Mouse (Mus musculus) urinary bladder, postnatal 0 days (tissue): ENCODE data around the gene Krt32. TPM values are rescaled to one million over a fixed set of nuclear protein-coding genes. Genes with fewer than 3 reads are reported as not detected.

Source experiments
- polyA plus RNA-seq: library from polyadenylated mRNA; unstranded; fragments of >200 nt; fragmentation: Nextera tagmentation; extraction: Ambion mirVana; gene quantifications from 2 replicates; pipeline ENCODE4 v1.2.1, GENCODE M21; 2015

Krt32 gene
- polyA plus RNA-seq: not detected in 2 replicates

DNA sequence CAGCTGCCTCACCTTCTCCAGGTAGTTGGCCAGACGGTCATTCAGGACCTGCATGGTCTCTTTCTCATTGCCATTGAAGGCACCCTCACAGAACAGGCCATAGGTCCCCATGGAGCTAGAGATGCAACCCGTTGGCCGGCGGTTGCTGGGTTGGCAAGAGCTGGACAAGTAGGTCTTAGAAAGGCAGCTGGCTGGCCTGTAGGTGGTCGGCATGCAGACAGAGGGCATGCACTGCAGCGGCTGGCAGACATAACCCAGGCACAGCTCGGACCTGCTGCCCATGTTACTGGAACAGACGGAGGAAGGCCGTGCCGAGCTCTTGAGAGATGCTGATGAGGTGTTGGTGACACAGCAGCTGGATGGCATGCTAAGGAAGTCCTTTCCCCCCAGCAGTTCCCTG, at the start of gene Krt32:
Krt32 (minus strand) TSS at position 366 of the 400 bp plus-strand sequence.

GRCm38 (mm10) chr11:100135731-100136130, 47.7 kb upstream of the Krt32 start, which contains the start of gene Krt15:
Krt15 (minus strand) TSS chr11:100135928.

GRCm38 (mm10) chr11:100121466-100121865, 33.4 kb upstream of the Krt32 start, which contains the start of gene Krt13:
Krt13 (minus strand) TSS chr11:100121566.

DNA sequence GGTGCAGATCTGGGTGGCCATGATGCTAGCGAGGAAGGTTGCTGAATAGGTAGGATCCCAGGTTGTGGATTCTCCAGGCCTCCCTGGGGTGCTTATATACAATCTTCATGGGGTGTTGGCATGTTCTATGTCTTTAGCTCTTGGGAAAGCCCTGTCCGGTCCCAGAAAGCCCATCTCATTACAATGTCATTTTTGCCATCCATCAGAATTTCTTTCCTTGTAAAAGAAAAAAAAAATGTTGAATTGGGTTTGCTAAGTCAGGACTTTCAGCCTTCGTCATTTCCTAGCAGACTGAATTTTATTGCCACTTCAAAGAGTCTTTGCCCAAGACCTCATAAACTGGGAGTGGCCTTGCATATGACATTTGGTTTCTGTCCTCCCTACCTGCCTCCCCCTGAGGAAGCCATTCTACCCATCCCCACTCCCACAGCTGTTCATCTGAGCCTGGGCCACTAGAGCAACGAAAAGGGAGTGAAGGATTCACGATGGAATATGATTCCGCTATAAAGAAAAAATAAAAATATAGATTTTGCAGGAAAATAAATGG, 17.6 kb upstream of the Krt32 start, which contains the start of gene Krt36:
Krt36 (minus strand) TSS at position 51 of the 547 bp plus-strand sequence.

DNA sequence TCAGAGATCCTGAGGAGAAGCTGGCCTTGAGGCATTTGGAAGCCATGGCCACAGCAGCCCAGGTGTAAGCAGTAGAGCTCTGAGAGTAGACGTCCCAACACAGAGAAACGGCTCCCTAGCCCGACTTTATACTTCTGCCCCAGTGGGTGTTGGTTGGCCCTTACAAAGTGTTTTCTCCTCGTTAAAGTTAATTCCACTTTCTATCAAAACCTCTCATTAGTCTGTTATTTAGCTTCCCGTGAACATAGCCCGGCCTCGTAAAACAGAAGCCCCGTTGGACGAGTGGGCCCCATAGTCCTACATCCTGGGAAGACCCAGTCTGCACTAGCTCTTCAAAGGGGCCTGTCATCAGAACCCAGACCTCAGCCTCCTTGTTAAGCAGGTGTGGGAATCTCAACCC, 8.1 kb upstream of the Krt32 start, which contains the start of gene Krt35:
Krt35 (minus strand) TSS at position 101 of the 400 bp plus-strand sequence.

GRCm38 (mm10) chr11:100050451-100050850, 37.6 kb downstream of the Krt32 start, which contains the start of gene Krt31:
Krt31 (minus strand) TSS chr11:100050551.

DNA sequence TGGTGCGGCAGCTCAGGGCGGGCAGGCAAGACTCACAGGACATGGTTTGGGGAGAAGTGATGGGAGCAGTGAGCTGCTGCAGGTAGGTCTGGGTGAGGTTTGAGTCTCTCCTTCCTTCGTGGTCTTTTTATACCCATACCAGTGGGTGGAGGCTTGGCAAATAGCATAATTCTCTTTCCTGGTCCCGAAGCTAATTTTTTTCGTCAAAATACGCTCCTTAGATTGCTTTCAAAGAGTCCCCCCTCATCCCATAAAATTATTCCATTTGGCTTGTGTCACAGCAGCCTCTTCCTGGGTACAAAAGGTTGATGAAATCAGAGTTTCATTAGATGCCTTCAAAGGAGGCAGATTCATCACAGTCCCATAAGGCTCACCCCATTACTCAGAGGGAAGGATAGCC, 46.6 kb downstream of the Krt32 start, which contains the start of gene Krt34:
Krt34 (minus strand) TSS at position 101 of the 400 bp plus-strand sequence.

Other genes with a start within 250 kb of the Krt32 start
- not detected in 2 replicates for gene Krtap4-16, start 236.6 kb downstream of the Krt32 start, polyA plus RNA-seq
- not detected in 2 replicates for gene Gm11568, start 230.3 kb downstream of the Krt32 start, polyA plus RNA-seq
- not detected in 2 replicates for gene Gm11559, start 223.8 kb downstream of the Krt32 start, polyA plus RNA-seq
- gene Krtap9-1, start 214.8 kb downstream of the Krt32 start, polyA plus RNA-seq: not detected in 2 replicates
- gene Gm11567, start 209.0 kb downstream of the Krt32 start, polyA plus RNA-seq: not detected in 2 replicates
- not detected in 2 replicates for gene Krtap31-1, start 180.3 kb downstream of the Krt32 start, polyA plus RNA-seq
- not detected in 2 replicates for gene Gm11565, start 173.5 kb downstream of the Krt32 start, polyA plus RNA-seq
- gene Krtap31-2, start 151.9 kb downstream of the Krt32 start, polyA plus RNA-seq: not detected in 2 replicates
- not detected in 2 replicates for gene Krtap9-5, start 139.8 kb downstream of the Krt32 start, polyA plus RNA-seq
- not detected in 2 replicates for gene Krtap29-1, start 109.2 kb downstream of the Krt32 start, polyA plus RNA-seq
- not detected in 2 replicates for gene Krtap16-1, start 101.6 kb downstream of the Krt32 start, polyA plus RNA-seq
- not detected in 2 replicates for gene Krtap17-1, start 94.2 kb downstream of the Krt32 start, polyA plus RNA-seq
- gene Krt33a, start 72.0 kb downstream of the Krt32 start, polyA plus RNA-seq: 0.12 TPM in 1 of 2 replicates, not detected in the other
- gene Krt33b, start 58.4 kb downstream of the Krt32 start, polyA plus RNA-seq: 0.07 TPM in 1 of 2 replicates, not detected in the other
- gene Krt34, start 46.7 kb downstream of the Krt32 start, polyA plus RNA-seq: not detected in 2 replicates
- not detected in 2 replicates for gene Krt31, start 37.7 kb downstream of the Krt32 start, polyA plus RNA-seq
- not detected in 2 replicates for gene Krt35, start 8.0 kb upstream of the Krt32 start, polyA plus RNA-seq
- 0.10 and 0.16 TPM in 2 replicates for gene Krt36, start 17.4 kb upstream of the Krt32 start, polyA plus RNA-seq
- 1.4 and 1.9 TPM in 2 replicates for gene Krt13, start 33.3 kb upstream of the Krt32 start, polyA plus RNA-seq
- 795 and 814 TPM in 2 replicates for gene Krt15, start 47.7 kb upstream of the Krt32 start, polyA plus RNA-seq
- gene Krt19, start 60.4 kb upstream of the Krt32 start, polyA plus RNA-seq: 788 and 849 TPM in 2 replicates
- gene Krt9, start 105.0 kb upstream of the Krt32 start, polyA plus RNA-seq: not detected in 2 replicates
- gene Krt14, start 119.3 kb upstream of the Krt32 start, polyA plus RNA-seq: 230 and 251 TPM in 2 replicates
- not detected in 2 replicates for gene Krt16, start 160.7 kb upstream of the Krt32 start, polyA plus RNA-seq
- 4.6 and 5.2 TPM in 2 replicates for gene Krt17, start 172.8 kb upstream of the Krt32 start, polyA plus RNA-seq
- gene Krt42, start 181.6 kb upstream of the Krt32 start, polyA plus RNA-seq: not detected in 2 replicates
- 1,889 and 2,012 TPM in 2 replicates for gene Eif1, start 231.7 kb upstream of the Krt32 start, polyA plus RNA-seq
- gene Gast, start 246.2 kb upstream of the Krt32 start, polyA plus RNA-seq: not detected in 2 replicates